ENCODE assay signal across 22 mouse cellular contexts in genomic region chr3:53611106-53611505, GRCm38 (mm10). TPM values are rescaled to one million over a fixed set of nuclear protein-coding genes. Genes with fewer than 3 reads are reported as not detected.
DNase-seq lines count a peak whose midpoint lies in the region; ATAC-seq lines count a peak whose summit lies in the region.
"Had no signal": no experiment of that assay in that cellular context is flagged by ENCODE, and none has a peak within 500 bp of the region (broad histone marks: within the 10 kb centered on the region; RNA-seq: fewer than 3 reads in every experiment).

No protein-coding gene starts in this region.

- no peaks in the 10 kb centered on the region for H3K9me3 ChIP-seq in forebrain, embryonic 13.5 days (replicated peaks)
- H3K9me3 ChIP-seq: embryonic facial prominence, embryonic 12.5 days; heart, embryonic 13.5 days; hindbrain, embryonic 12.5 days had no signal

- 87% methylated on average over 3 of the region's 3 CpGs for WGBS in forebrain, embryonic 13.5 days

- no peak overlapping the region for H3K4me2 ChIP-seq in forebrain, embryonic 13.5 days
- H3K4me2 ChIP-seq: embryonic facial prominence, embryonic 12.5 days; heart, embryonic 13.5 days; hindbrain, embryonic 12.5 days had no signal

- H3K4me1 ChIP-seq in forebrain, embryonic 13.5 days, result no peaks in the 10 kb centered on the region
- H3K4me1 ChIP-seq: embryonic facial prominence, embryonic 12.5 days; hindbrain, embryonic 12.5 days had no signal

- no peak overlapping the region for H3K4me3 ChIP-seq in forebrain, embryonic 13.5 days
- H3K4me3 ChIP-seq: embryonic facial prominence, embryonic 12.5 days; heart, embryonic 13.5 days; hindbrain, embryonic 12.5 days had no signal

- no peak overlapping the region for H3K27ac ChIP-seq in forebrain, embryonic 13.5 days
- H3K27ac ChIP-seq: embryonic facial prominence, embryonic 12.5 days; heart, embryonic 13.5 days; hindbrain, embryonic 12.5 days had no signal

- H3K9ac ChIP-seq in forebrain, embryonic 13.5 days, result no peak overlapping the region
- H3K9ac ChIP-seq: embryonic facial prominence, embryonic 12.5 days; heart, embryonic 13.5 days; hindbrain, embryonic 12.5 days had no signal

- H3K36me3 ChIP-seq in forebrain, embryonic 13.5 days (ENCODE audit: poor library complexity, severe bottlenecking), result no peaks in the 10 kb centered on the region
- H3K36me3 ChIP-seq: embryonic facial prominence, embryonic 12.5 days; G1E; heart, embryonic 13.5 days; hindbrain, embryonic 12.5 days had no signal

- peak; percentile 19 for DNase-seq in cerebellum, adult 11 months
- DNase-seq in brain, adult 2 months (ENCODE audit: low read depth, low spot score), result peak; percentile 22
- peak; percentile 5 for DNase-seq in cerebellum, adult 8-10 months
- DNase-seq in cerebellum, postnatal 14 days, result peak; percentile 75 to 78
- no peak for DNase-seq in frontal cortex, postnatal 10 days (ENCODE audit: low spot score in 2 of 2)
- no peak for DNase-seq in right cerebral cortex, postnatal 36 days (ENCODE audit: low spot score in 2 of 2)
- DNase-seq: adrenal gland, adult 8-10 months; B cell, adult 2 months; gastrocnemius, postnatal 36 days; heart, adult 11 months; heart, postnatal 4 days had no signal

- no peaks in the 10 kb centered on the region for H3K27me3 ChIP-seq in forebrain, embryonic 13.5 days
- H3K27me3 ChIP-seq: embryonic facial prominence, embryonic 12.5 days; heart, embryonic 13.5 days; hindbrain, embryonic 12.5 days had no signal

- ATAC-seq in cerebellum, adult (ENCODE audit: insufficient number of reproducible peaks, low FRiP score, low TSS enrichment), result no peak
- ATAC-seq in forebrain, embryonic 13.5 days, result no peak
- ATAC-seq: CD4-positive, CD25-positive, alpha-beta regulatory T cell, adult 4 months; forebrain, embryonic 16.5 days; hindbrain, embryonic 16.5 days; inflammation-experienced regulatory T-cells, adult 6 months; intestine, postnatal 0 days had no signal

RNA-seq across cellular contexts. Expression of gene Frem2, which starts 46.0 kb away (rescaled TPM):
- 0.62 and 0.86 TPM in 2 replicates for polyA plus RNA-seq in forebrain, embryonic 13.5 days (2015; fragmentation: Nextera tagmentation; extraction: Ambion mirVana)
- polyA plus RNA-seq: CD4-positive, CD25-positive, alpha-beta regulatory T cell, adult 4 months; G1E; inflammation-experienced regulatory T-cells, adult 6 months had no signal

Comparison
In these comparisons a context has a peak if more than half of its experiments do, and no peak if none do; other contexts are left out.
1. DNase-seq: peak in cerebellum, adult 11 months (single experiment), brain, adult 2 months (single experiment), cerebellum, adult 8-10 months (single experiment) and cerebellum, postnatal 14 days (2 of 2); none in frontal cortex, postnatal 10 days (0 of 2) and right cerebral cortex, postnatal 36 days (0 of 2).